Mouse (Mus musculus): Measurements from ENCODE around the gene Gpbar1.

DNA sequence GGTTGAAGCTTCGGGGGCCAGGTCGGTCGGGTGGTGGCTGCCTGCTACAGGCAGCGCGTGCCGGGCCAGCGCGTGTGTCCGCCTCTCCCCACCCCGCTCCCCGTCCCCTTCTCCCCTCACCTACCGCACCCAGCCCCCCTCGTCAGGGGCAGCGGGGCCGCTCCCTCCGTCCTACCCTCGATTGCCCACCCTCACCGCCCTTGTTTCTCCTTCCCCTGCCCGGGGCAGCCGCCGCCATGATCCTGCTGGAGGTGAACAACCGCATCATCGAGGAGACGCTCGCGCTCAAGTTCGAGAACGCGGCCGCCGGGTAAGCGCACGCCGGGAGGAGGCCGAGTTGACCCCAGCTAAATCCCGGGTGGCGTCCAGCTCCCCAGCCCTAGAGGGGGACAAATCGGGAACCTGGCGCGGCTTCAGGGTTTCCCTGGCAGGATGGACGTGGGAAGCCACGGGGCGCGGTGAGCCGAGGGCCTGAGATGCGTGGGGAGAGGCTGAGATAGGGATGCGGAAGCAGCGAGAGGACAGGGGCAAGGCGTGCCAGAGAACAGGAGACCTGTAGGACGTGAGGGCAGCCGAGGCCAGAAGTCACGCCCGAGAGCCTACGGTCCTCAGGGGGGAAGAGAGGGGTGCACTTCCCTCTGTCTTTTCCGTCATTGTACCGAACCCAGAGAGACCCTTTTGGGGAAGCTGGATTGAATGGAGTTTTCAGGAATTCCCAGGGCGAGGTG, 41.6 kb upstream of the Gpbar1 start:
- TF ChIP-seq POLR2A (IDR thresholded peaks at IDR 0.05; ENCODE audit: low read depth, low read length) (peak; percentile 55), CTCF (IDR thresholded peaks at IDR 0.05; ENCODE audit: extremely low read depth, insufficient read length, insufficient replicate concordance, low read depth, low read length) (no peak)
